Mouse (Mus musculus) kidney, embryonic 15.5 days (tissue): ENCODE results near the gene Ammecr1. TPM values are rescaled to one million over a fixed set of nuclear protein-coding genes. Genes with fewer than 3 reads are reported as not detected.

ENCODE experiments used
- ATAC-seq: fragments of 200-750 bp; cut with Nextera tagmentation; replicated peaks from 2 replicates; pipeline ENCODE4 v1.8.0; 2017; ENCODE audit warnings: moderate TSS enrichment; ENCODE audit not compliant: low FRiP score
- H3K27ac ChIP-seq: fragments of 300-500 bp; sonication (generic); 2 replicates; pipeline ENCODE4 v1.5.1; 2015; ENCODE audit warnings: mild to moderate bottlenecking, inconsistent platforms
- H3K27me3 ChIP-seq: fragments of 300-500 bp; sonication (generic); 2 replicates; pipeline ENCODE4 v1.6.1; 2015; ENCODE audit warnings: inconsistent platforms
- H3K36me3 ChIP-seq: fragments of 300-500 bp; sonication (generic); 2 replicates; pipeline ENCODE4 v1.6.1; 2015; ENCODE audit warnings: inconsistent platforms
- H3K4me1 ChIP-seq: fragments of 300-500 bp; sonication (generic); 2 replicates; pipeline ENCODE4 v1.6.1; 2015; ENCODE audit warnings: inconsistent platforms
- H3K4me2 ChIP-seq: fragments of 300-500 bp; sonication (generic); 2 replicates; pipeline ENCODE4 v1.6.1; 2015; ENCODE audit warnings: moderate library complexity, mild to moderate bottlenecking, inconsistent platforms
- H3K4me3 ChIP-seq: fragments of 300-500 bp; sonication (generic); replicated peaks from 2 replicates; pipeline ENCODE4 v1.5.1; 2015; ENCODE audit warnings: mild to moderate bottlenecking, inconsistent platforms
- H3K9ac ChIP-seq: fragments of 300-500 bp; sonication (generic); 2 replicates; pipeline ENCODE4 v1.6.1; 2015; ENCODE audit warnings: mild to moderate bottlenecking, inconsistent platforms
- H3K9me3 ChIP-seq: fragments of 300-500 bp; sonication (generic); replicated peaks from 2 replicates; pipeline ENCODE4 v1.6.1; 2016; ENCODE audit warnings: inconsistent platforms
- WGBS: fragments of 180-500 bp; shearing (Covaris S2); methylation state at CpG from one replicate; pipeline ENCODE4 v1.1.7; 2015; ENCODE audit warnings: mixed read lengths; 5-methylcytosine and 5-hydroxymethylcytosine counted together
- polyA plus RNA-seq: library from polyadenylated mRNA; unstranded; fragments of >200 nt; fragmentation: Nextera tagmentation; extraction: Ambion mirVana; gene quantifications from 2 replicates; pipeline ENCODE4 v1.2.1, GENCODE M21; 2015

Ammecr1 gene
- polyA plus RNA-seq, 1 experiment from 2014 or later, result 11.3 TPM

GRCm38 (mm10) chrX:142838841-142839240 is 127.7 kb downstream of the Ammecr1 start:
- ATAC-seq, result no peak
- Histone ChIP-seq H3K36me3 (no peaks in the 10 kb centered on the region), H3K9ac (no peak overlapping the region), H3K4me3 (no peak overlapping the region), H3K27ac (no peak overlapping the region), H3K4me1 (0 out of 2 replicates have a peak, but pooled peaks cover 2% of the 10 kb centered on the region), H3K27me3 (peaks cover 20% of the 10 kb centered on the region), H3K9me3 (no peaks in the 10 kb centered on the region), H3K4me2 (no peak overlapping the region)
- WGBS, result 85% methylated on average over 2 of the region's 2 CpGs

DNA sequence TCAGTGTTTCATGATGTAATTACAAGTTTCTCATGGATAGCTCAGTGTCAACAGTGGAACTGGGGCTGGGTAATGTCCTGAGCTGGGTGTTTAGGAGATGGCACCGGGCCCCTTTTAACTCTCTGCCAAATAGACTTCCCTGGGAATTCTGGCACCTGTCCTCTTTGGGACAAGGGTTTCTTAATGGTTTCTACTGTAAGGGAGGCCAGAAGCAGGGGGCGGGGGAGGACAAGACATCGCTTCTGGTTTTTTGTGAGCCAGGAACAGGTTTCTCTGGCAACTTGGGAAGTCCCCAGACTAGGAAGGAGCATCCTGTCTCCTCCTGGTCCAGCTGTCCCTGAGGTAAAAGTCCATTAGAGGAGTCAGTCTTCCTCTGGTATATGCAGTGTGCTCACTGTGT is 129.2 kb downstream of the Ammecr1 start:
- Histone ChIP-seq H3K27me3 (peaks cover 17% of the 10 kb centered on the region; the same call in 1 of the 2 replicates), H3K4me2 (no peak overlapping the region), H3K27ac (no peak overlapping the region), H3K9me3 (no peaks in the 10 kb centered on the region), H3K36me3 (no peaks in the 10 kb centered on the region), H3K4me1 (peaks cover 14% of the 10 kb centered on the region), H3K9ac (no peak overlapping the region), H3K4me3 (no peak overlapping the region)
- ATAC-seq, result no peak
- 87% methylated on average over 3 of the region's 3 CpGs for WGBS

DNA sequence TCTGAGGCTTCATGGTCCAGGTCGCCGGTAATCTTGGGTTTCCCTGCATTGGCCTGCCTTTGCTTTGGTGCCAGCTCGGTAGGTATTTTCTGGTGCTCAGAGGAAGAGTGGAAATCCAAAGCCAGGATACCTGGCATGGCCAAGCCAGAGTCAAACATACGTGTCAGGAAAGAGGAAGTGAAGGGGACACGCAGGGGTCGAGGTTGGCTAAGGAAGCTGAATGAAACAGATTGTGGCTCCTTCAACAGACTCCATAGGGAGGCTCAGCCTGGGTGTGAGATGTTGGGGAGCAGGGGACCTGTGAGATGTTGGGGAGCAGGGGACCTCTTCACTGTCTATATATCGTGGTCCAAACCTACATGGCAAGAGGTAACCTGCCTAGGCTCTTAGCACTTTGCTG is 130.1 kb downstream of the Ammecr1 start:
- H3K27me3 ChIP-seq, result peaks cover 20% of the 10 kb centered on the region; the same call in 1 of the 2 replicates
- no peak overlapping the region for H3K27ac ChIP-seq
- no peak overlapping the region for H3K9ac ChIP-seq
- no peaks in the 10 kb centered on the region for H3K9me3 ChIP-seq
- ATAC-seq, result no peak
- no peaks in the 10 kb centered on the region for H3K36me3 ChIP-seq
- no peak overlapping the region for H3K4me2 ChIP-seq
- WGBS, result 83% methylated on average over 7 of the region's 7 CpGs
- no peak overlapping the region for H3K4me3 ChIP-seq
- peaks cover 16% of the 10 kb centered on the region for H3K4me1 ChIP-seq

DNA sequence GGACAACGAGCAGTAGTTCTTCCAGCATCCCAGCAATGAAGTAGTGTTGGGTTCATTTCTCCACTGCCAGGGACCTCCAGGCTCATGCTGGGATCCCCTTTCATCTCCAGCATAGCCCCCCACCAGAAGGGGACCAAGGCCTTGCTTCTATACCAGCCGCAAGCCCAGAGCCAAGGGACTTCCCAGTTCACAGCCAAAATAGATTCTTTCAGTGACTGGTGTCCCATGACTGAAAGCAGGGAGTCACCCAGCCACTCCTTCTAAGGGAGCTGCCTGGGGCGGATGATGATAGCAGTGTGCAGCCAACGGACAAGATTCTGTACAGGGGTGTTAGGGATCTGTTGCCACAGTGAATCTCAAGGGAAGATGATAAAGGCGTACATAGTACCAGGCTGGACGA is 131.7 kb downstream of the Ammecr1 start:
- whole genome bisulfite sequencing, result 76% methylated on average over 6 of the region's 6 CpGs
- ATAC-seq, result peak; percentile 41

GRCm38 (mm10) chrX:142833164-142833796 is 133.2 kb downstream of the Ammecr1 start:
- Histone ChIP-seq H3K36me3 (no peaks in the 10 kb centered on the region), H3K27ac (no peak overlapping the region), H3K9ac (no peak overlapping the region), H3K9me3 (no peaks in the 10 kb centered on the region), H3K4me1 (peaks cover 19% of the 10 kb centered on the region), H3K4me3 (no peak overlapping the region), H3K4me2 (no peak overlapping the region), H3K27me3 (0 out of 2 replicates have a peak, but pooled peaks cover 20% of the 10 kb centered on the region)
- ATAC-seq, result peak; percentile 50; the same call in 1 of the 2 replicates
- 71% methylated on average over 13 of the region's 13 CpGs for WGBS

More for the DNA sequence above, 131.7 kb downstream of the Ammecr1 start:
- Histone ChIP-seq H3K9me3 (no peaks in the 10 kb centered on the region), H3K9ac (no peak overlapping the region), H3K4me3 (no peak overlapping the region), H3K4me2 (no peak overlapping the region), H3K4me1 (peaks cover 16% of the 10 kb centered on the region), H3K36me3 (no peaks in the 10 kb centered on the region), H3K27ac (no peak overlapping the region), H3K27me3 (peaks cover 23% of the 10 kb centered on the region; the same call in 1 of the 2 replicates)

GRCm38 (mm10) chrX:142832221-142832620 is 134.3 kb downstream of the Ammecr1 start:
- Histone ChIP-seq H3K36me3 (no peaks in the 10 kb centered on the region), H3K4me2 (no peak overlapping the region), H3K9me3 (no peaks in the 10 kb centered on the region), H3K4me1 (peaks cover 19% of the 10 kb centered on the region), H3K27me3 (0 out of 2 replicates have a peak, but pooled peaks cover 16% of the 10 kb centered on the region), H3K9ac (no peak overlapping the region), H3K27ac (no peak overlapping the region), H3K4me3 (no peak overlapping the region)
- no peak for ATAC-seq
- WGBS, result 38% methylated on average over 3 of the region's 3 CpGs

- Histone ChIP-seq H3K4me2 (no peak overlapping the region), H3K9ac (no peak overlapping the region), H3K4me1 (peaks cover 19% of the 10 kb centered on the region), H3K27me3 (peaks cover 10% of the 10 kb centered on the region; the same call in 1 of the 2 replicates), H3K9me3 (no peaks in the 10 kb centered on the region), H3K27ac (no peak overlapping the region), H3K36me3 (no peaks in the 10 kb centered on the region), H3K4me3 (no peak overlapping the region)
- no peak for ATAC-seq
- WGBS, result 94% methylated on average over 6 of the region's 6 CpGs
Observed at GRCm38 (mm10) chrX:142830572-142830971, 136.0 kb downstream of the Ammecr1 start.

GRCm38 (mm10) chrX:142829866-142830470 is 136.6 kb downstream of the Ammecr1 start:
- WGBS, result 74% methylated on average over 12 of the region's 12 CpGs
- Histone ChIP-seq H3K4me1 (peaks cover 19% of the 10 kb centered on the region), H3K4me3 (no peak overlapping the region), H3K9ac (no peak overlapping the region), H3K27ac (no peak overlapping the region), H3K4me2 (no peak overlapping the region), H3K27me3 (peaks cover 10% of the 10 kb centered on the region; the same call in 1 of the 2 replicates), H3K9me3 (no peaks in the 10 kb centered on the region), H3K36me3 (no peaks in the 10 kb centered on the region)
- no peak for ATAC-seq

DNA sequence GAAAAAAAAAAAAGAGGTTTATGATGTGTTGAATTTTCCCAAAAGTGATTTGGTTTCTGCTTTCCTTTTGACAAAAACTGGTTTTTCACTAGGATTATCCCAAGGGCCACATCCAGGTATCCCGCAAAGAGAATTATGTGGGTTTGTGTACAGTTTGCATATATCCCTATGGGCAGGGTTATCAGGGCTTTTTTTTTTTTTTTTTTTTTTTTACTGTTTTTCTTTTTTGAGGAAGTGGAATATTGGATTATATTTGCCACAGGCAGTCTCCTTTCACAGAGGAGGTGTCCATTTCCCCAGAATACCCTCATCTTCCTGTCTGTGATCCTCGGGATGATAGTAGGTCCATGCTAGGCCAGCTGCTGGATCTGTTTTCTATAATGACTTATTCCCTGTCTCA is 137.3 kb downstream of the Ammecr1 start:
- H3K4me1 ChIP-seq, result peaks cover 19% of the 10 kb centered on the region
- 78% methylated on average over 2 of the region's 2 CpGs for WGBS
- ATAC-seq, result no peak

GRCm38 (mm10) chrX:142828184-142828908 is 138.2 kb downstream of the Ammecr1 start:
- Histone ChIP-seq H3K4me1 (peaks cover 14% of the 10 kb centered on the region), H3K27me3 (peaks cover 10% of the 10 kb centered on the region; the same call in 1 of the 2 replicates), H3K9me3 (no peaks in the 10 kb centered on the region), H3K4me2 (no peak overlapping the region), H3K9ac (no peak overlapping the region), H3K4me3 (no peak overlapping the region), H3K36me3 (no peaks in the 10 kb centered on the region), H3K27ac (no peak overlapping the region)
- no peak for ATAC-seq
- WGBS, result 56% methylated on average over 13 of the region's 13 CpGs

More for the DNA sequence above, 137.3 kb downstream of the Ammecr1 start:
- no peak overlapping the region for H3K27ac ChIP-seq
- peaks cover 10% of the 10 kb centered on the region; the same call in 1 of the 2 replicates for H3K27me3 ChIP-seq
- H3K36me3 ChIP-seq, result no peaks in the 10 kb centered on the region
- H3K9ac ChIP-seq, result no peak overlapping the region
- no peaks in the 10 kb centered on the region for H3K9me3 ChIP-seq
- no peak overlapping the region for H3K4me2 ChIP-seq
- no peak overlapping the region for H3K4me3 ChIP-seq

- H3K9me3 ChIP-seq, result no peaks in the 10 kb centered on the region
- H3K27ac ChIP-seq, result no peak overlapping the region
- H3K4me1 ChIP-seq, result peaks cover 7% of the 10 kb centered on the region; the same call in 1 of the 2 replicates
- H3K27me3 ChIP-seq, result peaks cover 10% of the 10 kb centered on the region; the same call in 1 of the 2 replicates
- no peak overlapping the region for H3K9ac ChIP-seq
- H3K4me3 ChIP-seq, result no peak overlapping the region
- ATAC-seq, result no peak
- H3K36me3 ChIP-seq, result no peaks in the 10 kb centered on the region
- WGBS, result 32% methylated on average over 1 of the region's 1 CpGs
- no peak overlapping the region for H3K4me2 ChIP-seq
Observed at GRCm38 (mm10) chrX:142827644-142828043, 138.9 kb downstream of the Ammecr1 start.

DNA sequence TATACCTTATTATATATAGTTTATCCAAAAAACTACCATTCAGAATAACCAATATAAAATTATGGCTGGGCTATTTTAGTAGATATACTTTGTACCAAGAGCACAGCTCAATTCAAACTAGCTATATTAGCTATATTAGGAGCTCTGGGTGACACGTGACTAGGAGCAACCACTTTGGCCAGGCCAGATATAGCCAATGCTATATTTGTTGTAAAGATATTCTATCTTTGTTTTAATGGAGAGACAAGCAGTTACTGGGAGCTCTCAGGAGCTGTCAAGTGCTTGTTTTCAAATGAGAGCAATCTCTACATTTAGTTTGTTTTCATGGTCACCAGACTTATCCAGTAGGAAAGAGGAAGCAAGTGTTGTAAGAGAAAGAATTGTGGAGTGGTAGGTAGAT is 141.2 kb downstream of the Ammecr1 start:
- Histone ChIP-seq H3K4me3 (no peak overlapping the region), H3K4me2 (no peak overlapping the region), H3K27ac (no peak overlapping the region), H3K36me3 (no peaks in the 10 kb centered on the region), H3K27me3 (peaks cover 3% of the 10 kb centered on the region; the same call in 1 of the 2 replicates), H3K4me1 (0 out of 2 replicates have a peak, but pooled peaks cover 3% of the 10 kb centered on the region), H3K9me3 (no peaks in the 10 kb centered on the region), H3K9ac (no peak overlapping the region)
- WGBS, result 78% methylated on average over 1 of the region's 1 CpGs
- no peak for ATAC-seq
